In the genomic region with DNA sequence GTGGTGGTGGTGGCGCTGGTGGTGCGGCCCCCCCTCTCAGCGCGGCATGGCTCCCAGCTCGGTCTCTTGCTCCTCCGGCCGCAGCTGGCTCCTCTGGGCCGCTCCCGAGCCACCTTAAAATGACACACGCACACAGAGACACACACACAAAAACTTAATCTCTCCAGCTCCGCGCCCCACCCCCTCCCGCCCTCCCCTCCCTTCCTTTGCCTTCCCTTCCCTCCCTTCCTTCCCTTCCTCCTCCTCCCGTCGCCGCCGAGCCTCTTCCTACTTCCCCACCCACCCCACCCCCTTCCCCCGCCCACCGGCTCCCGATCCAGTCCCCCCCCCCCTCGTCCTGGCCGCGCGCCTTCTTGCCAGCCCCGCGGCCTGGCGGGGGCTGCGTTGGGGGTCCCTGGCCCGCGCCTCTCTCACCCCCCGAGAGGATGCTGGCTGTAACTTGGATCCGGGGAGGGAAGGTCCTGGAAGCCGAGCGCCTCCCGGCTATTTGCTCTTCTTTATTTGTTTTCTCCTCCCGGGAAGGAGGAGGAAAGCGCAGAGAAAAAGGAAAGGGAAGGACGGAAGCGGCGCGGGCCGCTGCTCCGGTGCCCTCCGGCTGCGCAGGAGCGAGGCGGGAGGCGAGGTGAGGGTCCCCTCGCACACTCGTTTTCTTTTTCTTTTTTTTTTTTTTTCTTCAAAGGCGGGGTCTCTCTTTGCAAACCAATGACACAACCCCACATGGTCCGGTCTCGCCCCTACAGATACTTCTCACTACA, we compare ENCODE assay signal across 8 mouse cellular contexts. TPM values are rescaled to one million over a fixed set of nuclear protein-coding genes. Genes with fewer than 3 reads are reported as not detected.
DNase-seq lines count a peak whose midpoint lies in the region; ATAC-seq and TF ChIP-seq lines count a peak whose summit lies in the region.

A gene (minus strand): TSS at position 107 of the 755 bp plus-strand sequence.

- peaks cover 17% of the 10 kb centered on the region for H3K36me3 ChIP-seq in E14TG2a.4 (ENCODE audit: insufficient read depth, low read length)
- H3K36me3 ChIP-seq in embryonic facial prominence, embryonic 15.5 days, result no peaks in the 10 kb centered on the region
- no peaks in the 10 kb centered on the region for H3K36me3 ChIP-seq in heart, embryonic 14.5 days (ENCODE audit: control insufficient read depth, insufficient read depth, low read length)
- H3K36me3 ChIP-seq in liver, embryonic 15.5 days (replicated peaks), result no peaks in the 10 kb centered on the region
- no peaks in the 10 kb centered on the region for H3K36me3 ChIP-seq in neural tube, embryonic 12.5 days

- H3K4me1 ChIP-seq in E14TG2a.4 (replicated peaks; ENCODE audit: low read depth, low read length), result peaks cover 49% of the 10 kb centered on the region
- H3K4me1 ChIP-seq in embryonic facial prominence, embryonic 15.5 days, result peaks cover 25% of the 10 kb centered on the region
- peaks cover 11 to 30% of the 10 kb centered on the region in 2 experiments for H3K4me1 ChIP-seq in heart, embryonic 14.5 days (ENCODE audit: control insufficient read depth in 2 of 2, insufficient read depth in 2 of 2, low read length in 2 of 2)
- H3K4me1 ChIP-seq in liver, embryonic 15.5 days (replicated peaks), result peaks cover 40% of the 10 kb centered on the region
- H3K4me1 ChIP-seq in neural tube, embryonic 12.5 days, result peaks cover 30% of the 10 kb centered on the region

- H3K9me3 ChIP-seq in E14TG2a.4 (ENCODE audit: low read length), result peaks cover 1% of the 10 kb centered on the region
- H3K9me3 ChIP-seq in embryonic facial prominence, embryonic 15.5 days (replicated peaks), result no peaks in the 10 kb centered on the region
- peaks cover under 1% of the 10 kb centered on the region; the same call in 1 of the 2 replicates for H3K9me3 ChIP-seq in heart, embryonic 14.5 days (ENCODE audit: control insufficient read depth, low read length)
- no peaks in the 10 kb centered on the region for H3K9me3 ChIP-seq in liver, embryonic 15.5 days (replicated peaks)
- H3K9me3 ChIP-seq in neural tube, embryonic 12.5 days, result no peaks in the 10 kb centered on the region

- no peak for TF ChIP-seq CTCF in E14TG2a.4 (conservative IDR thresholded peaks at IDR 0.05; ENCODE audit: low read length)

- H3K27ac ChIP-seq in embryonic facial prominence, embryonic 15.5 days (replicated peaks), result peak within 1 kb of the TSS; percentile 98
- peak within 1 kb of the TSS; percentile 99 to 100 for H3K27ac ChIP-seq in heart, embryonic 14.5 days (replicated peaks in 1 of 2; ENCODE audit: control insufficient read depth in 1 of 2, insufficient read depth in 1 of 2, low read depth in 2 of 2, low read length in 2 of 2)
- H3K27ac ChIP-seq in liver, embryonic 15.5 days (replicated peaks), result peak within 1 kb of the TSS; percentile 81
- peak within 1 kb of the TSS; percentile 99 for H3K27ac ChIP-seq in neural tube, embryonic 12.5 days

- peak within 1 kb of the TSS; percentile 91 for H3K4me2 ChIP-seq in embryonic facial prominence, embryonic 15.5 days (replicated peaks)
- H3K4me2 ChIP-seq in heart, embryonic 14.5 days (ENCODE audit: low read length), result peak within 1 kb of the TSS; percentile 95
- peak within 1 kb of the TSS; percentile 90 for H3K4me2 ChIP-seq in liver, embryonic 15.5 days
- peak within 1 kb of the TSS; percentile 99 for H3K4me2 ChIP-seq in neural tube, embryonic 12.5 days (replicated peaks)

- ATAC-seq in embryonic facial prominence, embryonic 15.5 days (ENCODE audit: insufficient number of reproducible peaks, low FRiP score, low TSS enrichment, low read depth), result peak; percentile 68
- ATAC-seq in heart, embryonic 14.5 days (ENCODE audit: insufficient number of reproducible peaks, insufficient read depth, low FRiP score, low read depth), result peak; percentile 64
- peak; percentile 45 for ATAC-seq in liver, embryonic 15.5 days (ENCODE audit: insufficient read depth)
- ATAC-seq in neural tube, embryonic 12.5 days (ENCODE audit: low FRiP score, low read depth), result peak; percentile 64

- peaks cover 27% of the 10 kb centered on the region for H3K27me3 ChIP-seq in E14TG2a.4 (ENCODE audit: insufficient read depth, low read length)
- H3K27me3 ChIP-seq in embryonic facial prominence, embryonic 15.5 days, result 0 out of 2 replicates have a peak, but pooled peaks cover 3% of the 10 kb centered on the region
- no peaks in the 10 kb centered on the region for H3K27me3 ChIP-seq in heart, embryonic 14.5 days (ENCODE audit: control insufficient read depth, insufficient read depth, low read length)
- peaks cover 73% of the 10 kb centered on the region for H3K27me3 ChIP-seq in liver, embryonic 15.5 days
- H3K27me3 ChIP-seq in neural tube, embryonic 12.5 days (replicated peaks), result no peaks in the 10 kb centered on the region; the same call in 1 of the 2 replicates

- H3K9ac ChIP-seq in embryonic facial prominence, embryonic 15.5 days, result peak within 1 kb of the TSS; percentile 95
- H3K9ac ChIP-seq in heart, embryonic 14.5 days (ENCODE audit: low read length), result peak within 1 kb of the TSS; percentile 98
- peak within 1 kb of the TSS; percentile 56 for H3K9ac ChIP-seq in liver, embryonic 15.5 days
- peak within 1 kb of the TSS; percentile 99 for H3K9ac ChIP-seq in neural tube, embryonic 12.5 days

- H3K4me3 ChIP-seq in E14TG2a.4 (replicated peaks; ENCODE audit: low read length), result peak within 1 kb of the TSS; percentile 96
- H3K4me3 ChIP-seq in embryonic facial prominence, embryonic 15.5 days (replicated peaks), result peak within 1 kb of the TSS; percentile 89
- peak within 1 kb of the TSS; percentile 93 to 96 for H3K4me3 ChIP-seq in heart, embryonic 14.5 days (ENCODE audit: control insufficient read depth in 1 of 2, insufficient read depth in 1 of 2, low read depth in 1 of 2, low read length in 2 of 2)
- H3K4me3 ChIP-seq in liver, embryonic 15.5 days (replicated peaks), result peak within 1 kb of the TSS; percentile 67
- H3K4me3 ChIP-seq in neural tube, embryonic 12.5 days, result peak within 1 kb of the TSS; percentile 85

- under 1% methylated on average over 30 of the region's 53 CpGs for WGBS in embryonic facial prominence, embryonic 15.5 days
- under 1% methylated on average over 32 of the region's 53 CpGs for WGBS in heart, embryonic 14.5 days
- WGBS in liver, embryonic 15.5 days (ENCODE audit: insufficient replicate concordance), result under 1% methylated on average over 39 of the region's 53 CpGs
- WGBS in neural tube, embryonic 12.5 days, result 2% methylated on average over 43 of the region's 53 CpGs

- DNase-seq in adrenal gland, postnatal 36 days, result peak; percentile 81 to 87
- DNase-seq in kidney, postnatal 25 days, result peak; percentile 74 to 87
- DNase-seq in urinary bladder, postnatal 4 days (ENCODE audit: low spot score in 2 of 2), result peak; percentile 58 to 74

RNA-seq across cellular contexts. Expression of the gene that starts here (rescaled TPM):
- 100 to 1,000 TPM; 190 to 480 TPM for total RNA-seq in adrenal gland, postnatal 36 days (2021)
- 131 and 137 TPM in 2 replicates for polyA plus RNA-seq in embryonic facial prominence, embryonic 15.5 days (2015; fragmentation: Nextera tagmentation; extraction: Ambion mirVana)
- 20.5 and 22.4 TPM in 2 replicates for polyA plus RNA-seq in heart, embryonic 14.5 days (2014; fragmentation: Nextera tagmentation; extraction: Ambion mirVana)
- 10.5 and 12.0 TPM in 2 replicates for polyA plus RNA-seq in liver, embryonic 15.5 days (2015; fragmentation: Nextera tagmentation; extraction: Ambion mirVana)
- polyA plus RNA-seq in neural tube, embryonic 12.5 days (2016; fragmentation: Nextera tagmentation; extraction: Ambion mirVana), result 65.0 and 68.0 TPM in 2 replicates

Comparison
In these comparisons a context has a peak if more than half of its experiments do, and no peak if none do; other contexts are left out.
1. Peak in every context shown above with its lines: DNase-seq, ATAC-seq, H3K4me3 ChIP-seq and H3K27ac ChIP-seq.